Mouse (Mus musculus) testis, adult 2 months (tissue): Measurements from ENCODE around the gene Hspe1.

Experiments
- CTCF ChIP-seq: fragments of 200-500 bp; IDR thresholded peaks from 2 replicates; pipeline ENCODE4 v1.5.1; 2012; ENCODE audit warnings: low read depth, mild to moderate bottlenecking, inconsistent platforms, low read length, moderate library complexity; ENCODE audit not compliant: control insufficient read depth, insufficient read depth, insufficient replicate concordance
- POLR2A ChIP-seq: fragments of 200-500 bp; IDR thresholded peaks from 2 replicates; pipeline ENCODE4 v1.6.1; 2012; ENCODE audit warnings: low read depth, mild to moderate bottlenecking, inconsistent platforms, low read length, moderate library complexity; ENCODE audit not compliant: control insufficient read depth

DNA sequence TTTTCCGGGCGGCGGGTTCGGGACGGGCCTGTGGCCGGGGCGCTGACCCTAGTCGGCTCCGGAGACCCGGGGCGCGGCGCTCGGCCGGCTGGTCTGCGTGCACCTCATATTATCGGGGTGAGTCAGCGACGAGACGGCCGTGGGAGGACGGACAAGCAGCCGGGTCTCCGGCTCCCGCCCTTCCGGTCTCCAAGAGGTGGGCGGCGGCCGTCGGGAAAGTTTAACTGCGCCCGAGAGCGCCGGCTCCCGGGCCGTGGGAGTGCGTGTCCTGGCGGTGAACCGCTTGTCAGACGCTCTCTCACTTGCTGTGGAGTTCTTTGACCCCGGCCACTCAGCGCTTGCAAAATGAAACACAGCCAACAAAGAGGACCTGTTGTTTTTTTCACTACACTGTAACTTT is 34.9 kb upstream of the Hspe1 start:
- TF ChIP-seq POLR2A (no peak), CTCF (no peak)
